Mouse (Mus musculus) heart, embryonic 11.5 days (tissue): Measurements from ENCODE around the gene Dhx34. TPM values are rescaled to one million over a fixed set of nuclear protein-coding genes. Genes with fewer than 3 reads are reported as not detected.

Experiments used
- ATAC-seq: fragments of 200-750 bp; cut with Nextera tagmentation; replicated peaks from 2 replicates; pipeline ENCODE4 v1.8.0; 2017; ENCODE audit warnings: moderate library complexity; ENCODE audit not compliant: insufficient number of reproducible peaks, low FRiP score, low TSS enrichment
- H3K27ac ChIP-seq: fragments of 300-500 bp; sonication (generic); 2 replicates; pipeline ENCODE4 v1.5.1; 2014; ENCODE audit warnings: mild to moderate bottlenecking, low read depth, low read length
- H3K27me3 ChIP-seq: fragments of 300-500 bp; sonication (generic); 2 replicates; pipeline ENCODE4 v1.6.1; 2014; ENCODE audit warnings: mild to moderate bottlenecking, low read length, mixed read lengths; ENCODE audit not compliant: control insufficient read depth, insufficient read depth
- H3K36me3 ChIP-seq: fragments of 300-500 bp; sonication (generic); 2 replicates; pipeline ENCODE4 v1.6.1; 2014; ENCODE audit warnings: mild to moderate bottlenecking, low read length, moderate library complexity, mixed read lengths; ENCODE audit not compliant: control insufficient read depth, insufficient read depth
- H3K4me1 ChIP-seq: fragments of 300-500 bp; sonication (generic); 2 replicates; pipeline ENCODE4 v1.6.1; 2014; ENCODE audit warnings: low read length; ENCODE audit not compliant: control insufficient read depth, insufficient read depth
- H3K4me2 ChIP-seq: fragments of 300-500 bp; sonication (generic); 2 replicates; pipeline ENCODE4 v1.6.1; 2014; ENCODE audit warnings: mild to moderate bottlenecking, moderate library complexity
- H3K4me3 ChIP-seq: fragments of 300-500 bp; sonication (generic); 2 replicates; pipeline ENCODE4 v1.5.1; 2014; ENCODE audit warnings: low read depth, low read length
- H3K9ac ChIP-seq: fragments of 300-500 bp; sonication (generic); 2 replicates; pipeline ENCODE4 v1.6.1; 2014; ENCODE audit warnings: mild to moderate bottlenecking, low read depth, low read length, moderate library complexity
- H3K9me3 ChIP-seq: fragments of 300-500 bp; sonication (generic); replicated peaks from 2 replicates; pipeline ENCODE4 v1.6.1; 2016; ENCODE audit warnings: low read length; ENCODE audit not compliant: control insufficient read depth
- WGBS: fragments of 180-500 bp; shearing (Covaris S2); extraction: QIAGEN DNeasy Blood & Tissue Kit; methylation state at CpG from one replicate; pipeline ENCODE4 v1.1.7; 2014; ENCODE audit not compliant: insufficient replicate concordance; 5-methylcytosine and 5-hydroxymethylcytosine counted together
- polyA plus RNA-seq: library from polyadenylated mRNA; unstranded; fragments of >200 nt; fragmentation: Nextera tagmentation; extraction: Ambion mirVana; gene quantifications from 2 replicates; pipeline ENCODE4 v1.2.1, GENCODE M21; 2014

Gene Dhx34
- polyA plus RNA-seq, 1 experiment from 2014 or later, result 7.4 TPM

- 0 out of 2 replicates have a peak, but pooled peaks cover 3% of the 10 kb centered on the region for H3K4me1 ChIP-seq
- H3K9me3 ChIP-seq, result no peaks in the 10 kb centered on the region
- H3K36me3 ChIP-seq, result no peaks in the 10 kb centered on the region
- no peak overlapping the region for H3K4me3 ChIP-seq
- no peak overlapping the region for H3K27ac ChIP-seq
- no peak overlapping the region for H3K4me2 ChIP-seq
- no peak for ATAC-seq
- 67% methylated on average over 9 of the region's 9 CpGs for WGBS
- H3K9ac ChIP-seq, result no peak overlapping the region
- H3K27me3 ChIP-seq, result peaks cover 25% of the 10 kb centered on the region
These were observed 71.4 kb downstream of the Dhx34 start for GRCm38 (mm10) chr7:16150191-16151145.

- 54% methylated on average over 5 of the region's 5 CpGs for WGBS
- H3K4me1 ChIP-seq, result no peaks in the 10 kb centered on the region
These were observed 72.6 kb downstream of the Dhx34 start for GRCm38 (mm10) chr7:16149241-16149640.

GRCm38 (mm10) chr7:16147643-16148042 is 74.2 kb downstream of the Dhx34 start:
- Histone ChIP-seq H3K36me3 (no peaks in the 10 kb centered on the region), H3K27ac (no peak overlapping the region), H3K4me2 (no peak overlapping the region), H3K27me3 (peaks cover 31% of the 10 kb centered on the region), H3K4me3 (no peak overlapping the region), H3K4me1 (no peaks in the 10 kb centered on the region), H3K9me3 (no peaks in the 10 kb centered on the region), H3K9ac (no peak overlapping the region)
- no peak for ATAC-seq
- WGBS, result 14% methylated on average over 15 of the region's 15 CpGs

More at GRCm38 (mm10) chr7:16149241-16149640, 72.6 kb downstream of the Dhx34 start:
- Histone ChIP-seq H3K9me3 (no peaks in the 10 kb centered on the region), H3K9ac (no peak overlapping the region), H3K36me3 (no peaks in the 10 kb centered on the region), H3K4me3 (no peak overlapping the region), H3K4me2 (no peak overlapping the region), H3K27ac (no peak overlapping the region), H3K27me3 (peaks cover 31% of the 10 kb centered on the region)
- ATAC-seq, result no peak

Other genes with a start within 250 kb of the Dhx34 start
- 4.9 and 5.7 TPM in 2 replicates for gene Bicra, start 174.1 kb downstream of the Dhx34 start, polyA plus RNA-seq
- not detected in 2 replicates for gene Zfp541, start 160.2 kb downstream of the Dhx34 start, polyA plus RNA-seq
- gene Napa, start 123.6 kb downstream of the Dhx34 start, polyA plus RNA-seq, result 158 and 168 TPM in 2 replicates
- 26.4 and 29.5 TPM in 2 replicates for gene Kptn, start 102.1 kb downstream of the Dhx34 start, polyA plus RNA-seq
- 0.11 and 0.17 TPM in 2 replicates for gene Slc8a2, start 92.2 kb downstream of the Dhx34 start, polyA plus RNA-seq
- gene Meis3, start 46.9 kb downstream of the Dhx34 start, polyA plus RNA-seq, result 19.7 and 22.8 TPM in 2 replicates
- 0.21 and 0.34 TPM in 2 replicates for gene C5ar2, start 22.1 kb upstream of the Dhx34 start, polyA plus RNA-seq
- 0.74 and 1.5 TPM in 2 replicates for gene C5ar1, start 37.5 kb upstream of the Dhx34 start, polyA plus RNA-seq
- 6.6 and 6.7 TPM in 2 replicates for gene Inafm1, start 51.6 kb upstream of the Dhx34 start, polyA plus RNA-seq
- gene Ccdc9, start 64.8 kb upstream of the Dhx34 start, polyA plus RNA-seq, result 11.3 and 16.4 TPM in 2 replicates
- gene Bbc3, start 86.4 kb upstream of the Dhx34 start, polyA plus RNA-seq, result 3.7 and 6.0 TPM in 2 replicates
- gene Sae1, start 165.8 kb upstream of the Dhx34 start, polyA plus RNA-seq, result 222 and 243 TPM in 2 replicates
- gene Zc3h4, start 178.9 kb upstream of the Dhx34 start, polyA plus RNA-seq, result 9.4 and 12.8 TPM in 2 replicates
- gene Tmem160, start 230.7 kb upstream of the Dhx34 start, polyA plus RNA-seq, result 69.4 and 78.6 TPM in 2 replicates